Mouse (Mus musculus) midbrain, embryonic 10.5 days (tissue): ENCODE data around the gene Llgl2. TPM values are rescaled to one million over a fixed set of nuclear protein-coding genes. Genes with fewer than 3 reads are reported as not detected.
"Not testable (repeated sequence)": the region's sequence is repeated elsewhere in the genome, so short reads cannot be mapped to it uniquely, and the experiment has no call there.

ENCODE experiments used
- DNase-seq: peaks from one replicate; pipeline ENCODE4 v3.0.0-alpha.2; 2017; ENCODE audit warnings: low spot score
- H3K27ac ChIP-seq: fragments of 300-500 bp; sonication (generic); replicated peaks from 2 replicates; pipeline ENCODE4 v1.5.1; 2016; ENCODE audit warnings: mild to moderate bottlenecking
- H3K27me3 ChIP-seq: fragments of 300-500 bp; sonication (generic); 2 replicates; pipeline ENCODE4 v1.6.1; 2016; ENCODE audit warnings: low read depth, mild to moderate bottlenecking; ENCODE audit not compliant: poor library complexity, severe bottlenecking
- H3K36me3 ChIP-seq: fragments of 300-500 bp; sonication (generic); 2 replicates; pipeline ENCODE4 v1.6.1; 2016; ENCODE audit warnings: mild to moderate bottlenecking, moderate library complexity
- H3K4me1 ChIP-seq: fragments of 300-500 bp; sonication (generic); 2 replicates; pipeline ENCODE4 v1.6.1; 2016
- H3K4me3 ChIP-seq: fragments of 300-500 bp; sonication (generic); 2 replicates; pipeline ENCODE4 v1.5.1; 2016; ENCODE audit warnings: mild to moderate bottlenecking, moderate library complexity
- H3K9me3 ChIP-seq: fragments of 300-500 bp; sonication (generic); replicated peaks from 2 replicates; pipeline ENCODE4 v1.6.1; 2016; ENCODE audit warnings: mild to moderate bottlenecking
- whole genome bisulfite sequencing: fragments of 180-500 bp; shearing (Covaris S2); methylation state at CpG from one replicate; pipeline ENCODE4 v1.1.7; 2016; 5-methylcytosine and 5-hydroxymethylcytosine counted together
- polyA plus RNA-seq: library from polyadenylated mRNA; unstranded; fragments of >200 nt; fragmentation: Nextera tagmentation; extraction: Ambion mirVana; gene quantifications from 2 replicates; pipeline ENCODE4 v1.2.1, GENCODE M21; 2016

Llgl2 gene
- polyA plus RNA-seq, 1 experiment from 2014 or later: 5.9 TPM

DNA sequence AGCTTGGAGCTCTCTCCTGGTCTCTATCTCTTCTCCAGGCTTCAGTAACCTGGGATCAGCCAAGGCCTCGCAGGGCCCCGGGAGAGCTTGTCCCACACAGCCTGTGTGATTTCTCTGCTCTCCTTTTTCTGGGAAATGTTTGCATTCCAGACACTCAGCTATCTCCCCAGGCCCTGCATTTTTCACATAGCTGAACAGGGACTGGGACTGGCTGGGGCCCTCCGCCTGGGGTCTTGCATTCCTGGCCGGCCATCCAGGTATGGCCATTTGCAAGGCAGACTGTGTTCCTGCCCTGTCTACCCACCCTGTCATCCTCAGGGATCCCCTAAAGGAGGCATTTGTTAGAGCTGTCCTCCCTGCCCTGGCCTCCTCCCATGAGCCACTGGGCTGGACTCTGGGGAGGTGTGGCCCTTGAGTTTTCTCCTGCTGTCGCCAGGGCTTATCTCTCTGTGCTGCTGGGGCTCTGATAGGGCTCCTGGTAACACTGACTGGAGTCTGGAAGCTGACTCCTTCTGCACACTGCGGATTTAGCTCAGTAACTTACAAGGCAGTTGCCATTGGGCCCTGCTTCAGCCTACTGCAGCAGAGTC, 18.2 kb downstream of the Llgl2 start:
- Histone ChIP-seq H3K4me3 (no peak overlapping the region; the same call in 1 of the 2 replicates), H3K4me1 (peaks cover 49% of the 10 kb centered on the region), H3K27me3 (peaks cover 24% of the 10 kb centered on the region), H3K9me3 (no peaks in the 10 kb centered on the region), H3K27ac (peak overlapping the region; percentile 70), H3K36me3 (0 out of 2 replicates have a peak, but pooled peaks cover 6% of the 10 kb centered on the region)
- WGBS: 16% methylated on average over 6 of the region's 6 CpGs
- DNase-seq: peak; percentile 47

DNA sequence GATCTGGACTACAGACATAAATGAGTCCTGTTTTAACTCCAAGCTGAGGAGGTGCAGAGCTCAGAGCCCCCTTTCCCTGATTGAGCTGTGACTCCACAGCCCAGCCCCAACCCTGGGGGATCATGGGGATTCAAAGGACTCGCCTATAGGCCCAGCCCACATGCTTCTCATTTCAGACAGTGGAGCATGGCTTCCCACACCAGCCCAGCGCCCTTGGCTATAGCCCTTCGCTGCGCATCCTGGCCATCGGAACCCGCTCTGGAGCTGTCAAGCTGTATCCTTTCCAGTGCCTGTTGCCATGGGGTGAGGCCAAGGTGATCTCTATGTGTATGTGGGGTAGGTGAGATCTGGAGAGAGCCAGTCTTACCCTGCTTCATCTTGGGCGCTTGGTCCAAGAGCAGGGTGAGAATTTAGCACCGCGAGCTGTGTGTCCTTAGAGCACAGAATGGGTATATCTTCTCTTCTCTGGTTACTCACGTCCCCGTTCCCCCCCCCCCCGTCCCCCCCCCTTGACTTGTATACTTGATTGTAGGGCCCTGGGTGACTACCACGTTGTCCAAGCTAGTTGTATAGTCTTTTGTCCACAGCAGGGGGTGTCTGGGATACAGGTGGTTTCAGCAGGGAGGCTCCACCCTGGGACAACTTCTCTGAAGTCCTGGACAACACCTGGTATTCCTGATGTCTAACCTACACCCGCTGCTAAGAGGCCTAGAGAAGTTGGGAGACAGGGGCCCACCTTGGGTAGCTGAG, 19.5 kb downstream of the Llgl2 start:
- peaks cover 13% of the 10 kb centered on the region for H3K27me3 ChIP-seq
- 77% methylated on average over 12 of the region's 14 CpGs for WGBS

DNA sequence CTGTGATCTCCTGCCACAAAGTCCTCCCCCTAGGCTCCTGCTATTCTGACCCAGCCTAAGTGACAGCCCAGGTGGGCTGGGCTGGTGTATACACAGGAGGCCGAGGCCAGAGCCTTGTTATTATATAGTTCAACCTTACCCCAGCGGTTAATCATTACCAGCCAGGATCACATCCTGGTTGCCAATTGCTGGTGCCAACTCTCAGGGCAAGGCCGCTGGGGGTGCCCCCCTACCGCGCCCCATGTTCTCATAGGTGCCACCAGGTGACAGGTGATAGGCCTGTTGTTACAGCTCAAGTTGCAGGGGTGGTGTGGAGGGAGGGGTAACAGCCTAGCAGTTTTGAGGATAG, 20.0 kb downstream of the Llgl2 start:
- Histone ChIP-seq H3K4me1 (peaks cover 46% of the 10 kb centered on the region), H3K4me3 (no peak overlapping the region), H3K27me3 (peaks cover 7% of the 10 kb centered on the region), H3K27ac (0 out of 2 replicates have a peak overlapping the region, but pooled peaks have one; percentile 6), H3K36me3 (0 out of 2 replicates have a peak, but pooled peaks cover 6% of the 10 kb centered on the region), H3K9me3 (no peaks in the 10 kb centered on the region)
- DNase-seq: no peak
- WGBS: 86% methylated on average over 5 of the region's 5 CpGs

More for the DNA sequence above, 19.5 kb downstream of the Llgl2 start:
- Histone ChIP-seq H3K27ac (no peak overlapping the region; the same call in 1 of the 2 replicates), H3K4me3 (no peak overlapping the region), H3K4me1 (peaks cover 49% of the 10 kb centered on the region), H3K9me3 (no peaks in the 10 kb centered on the region), H3K36me3 (0 out of 2 replicates have a peak, but pooled peaks cover 6% of the 10 kb centered on the region)
- no peak for DNase-seq

- WGBS: 72% methylated on average over 8 of the region's 8 CpGs
- no peaks in the 10 kb centered on the region for H3K9me3 ChIP-seq
- 0 out of 2 replicates have a peak, but pooled peaks cover 6% of the 10 kb centered on the region for H3K36me3 ChIP-seq
- H3K4me1 ChIP-seq: peaks cover 42% of the 10 kb centered on the region
- peaks cover 4% of the 10 kb centered on the region for H3K27me3 ChIP-seq
- H3K4me3 ChIP-seq: no peak overlapping the region
- H3K27ac ChIP-seq: peak overlapping the region; percentile 6; the same call in 1 of the 2 replicates
- DNase-seq: no peak
These were observed 20.4 kb downstream of the Llgl2 start for GRCm38 (mm10) chr11:115844240-115844639.

DNA sequence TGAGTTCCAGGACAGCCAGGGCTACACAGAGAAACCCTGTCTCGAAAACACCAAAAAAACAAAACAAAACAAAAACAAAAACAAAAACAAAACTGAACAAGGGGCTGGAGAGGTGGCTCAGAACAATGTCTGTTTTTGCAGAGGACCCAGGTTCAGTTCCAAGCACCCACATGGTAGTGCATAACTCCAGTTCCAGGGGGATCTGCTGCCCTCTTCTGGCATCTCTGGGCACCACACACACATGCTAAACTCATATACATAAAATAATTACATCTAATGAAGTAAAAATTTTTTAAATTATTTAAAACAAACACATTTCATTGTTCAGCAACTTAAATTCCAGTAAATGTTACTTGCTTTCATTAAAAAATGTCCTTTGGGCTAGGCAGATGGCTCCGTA, 22.0 kb downstream of the Llgl2 start:
- Histone ChIP-seq H3K9me3 (no peaks in the 10 kb centered on the region), H3K36me3 (peaks cover 6% of the 10 kb centered on the region; the same call in 1 of the 2 replicates), H3K27ac (no peak overlapping the region), H3K4me1 (peaks cover 31% of the 10 kb centered on the region), H3K4me3 (no peak overlapping the region), H3K27me3 (no peaks in the 10 kb centered on the region)
- 94% methylated on average over 2 of the region's 2 CpGs for WGBS
- DNase-seq: no peak

GRCm38 (mm10) chr11:115854674-115855073, 30.8 kb downstream of the Llgl2 start:
- Histone ChIP-seq H3K4me3 (no peak overlapping the region), H3K27me3 (peaks cover 50% of the 10 kb centered on the region), H3K9me3 (no peaks in the 10 kb centered on the region), H3K36me3 (no peaks in the 10 kb centered on the region; the same call in 1 of the 2 replicates), H3K4me1 (peaks cover 22% of the 10 kb centered on the region), H3K27ac (0 out of 2 replicates have a peak overlapping the region, but pooled peaks have one; percentile 13)
- DNase-seq: no peak
- 75% methylated on average over 6 of the region's 6 CpGs for WGBS

- Histone ChIP-seq H3K4me1 (peaks cover 26% of the 10 kb centered on the region), H3K27me3 (peaks cover 74% of the 10 kb centered on the region)
- H3K9me3 ChIP-seq, H3K4me3 ChIP-seq, DNase-seq, H3K27ac ChIP-seq, H3K36me3 ChIP-seq: not testable (repeated sequence)
- 92% methylated on average over 4 of the region's 4 CpGs for WGBS
These were observed 33.3 kb downstream of the Llgl2 start for GRCm38 (mm10) chr11:115857146-115857545.

- Histone ChIP-seq H3K4me3 (peak overlapping the region; percentile 51), H3K9me3 (no peaks in the 10 kb centered on the region), H3K36me3 (no peaks in the 10 kb centered on the region), H3K27ac (0 out of 2 replicates have a peak overlapping the region, but pooled peaks have one; percentile 24), H3K4me1 (peaks cover 26% of the 10 kb centered on the region), H3K27me3 (peaks cover 81% of the 10 kb centered on the region)
- WGBS: 54% methylated on average over 13 of the region's 13 CpGs
- peak; percentile 26 for DNase-seq
These were observed 34.1 kb downstream of the Llgl2 start for GRCm38 (mm10) chr11:115857936-115858335.

DNA sequence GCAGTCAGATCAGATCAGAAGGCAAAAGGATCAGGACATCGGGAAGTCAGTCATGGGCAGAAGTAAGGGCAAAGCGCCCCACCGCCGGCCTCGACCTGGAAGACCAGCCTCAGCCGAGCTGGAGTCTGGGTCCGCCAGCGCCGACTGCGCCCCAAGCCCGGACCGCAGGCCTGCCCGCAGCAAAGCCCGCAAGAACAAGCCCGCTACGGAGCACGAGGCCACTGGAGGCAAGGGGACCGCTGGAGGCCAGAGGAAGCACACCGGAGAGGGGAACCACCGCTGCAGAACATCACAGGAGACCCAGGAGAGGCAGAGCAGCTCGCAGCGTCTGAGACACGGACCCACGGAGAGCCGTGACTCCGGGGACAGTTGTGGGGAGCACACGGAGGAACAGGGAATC, 34.5 kb downstream of the Llgl2 start, which contains the start of gene Myo15b:
Myo15b (plus strand) TSS at position 53 of the 400 bp plus-strand sequence.
- Histone ChIP-seq H3K36me3 (no peaks in the 10 kb centered on the region), H3K4me1 (peaks cover 26% of the 10 kb centered on the region), H3K4me3 (peak within 1 kb of the TSS; percentile 51), H3K9me3 (no peaks in the 10 kb centered on the region), H3K27me3 (peaks cover 81% of the 10 kb centered on the region), H3K27ac (peak within 1 kb of the TSS; percentile 59; the same call in 1 of the 2 replicates)
- DNase-seq: peak; percentile 39
- WGBS: 12% methylated on average over 27 of the region's 27 CpGs

DNA sequence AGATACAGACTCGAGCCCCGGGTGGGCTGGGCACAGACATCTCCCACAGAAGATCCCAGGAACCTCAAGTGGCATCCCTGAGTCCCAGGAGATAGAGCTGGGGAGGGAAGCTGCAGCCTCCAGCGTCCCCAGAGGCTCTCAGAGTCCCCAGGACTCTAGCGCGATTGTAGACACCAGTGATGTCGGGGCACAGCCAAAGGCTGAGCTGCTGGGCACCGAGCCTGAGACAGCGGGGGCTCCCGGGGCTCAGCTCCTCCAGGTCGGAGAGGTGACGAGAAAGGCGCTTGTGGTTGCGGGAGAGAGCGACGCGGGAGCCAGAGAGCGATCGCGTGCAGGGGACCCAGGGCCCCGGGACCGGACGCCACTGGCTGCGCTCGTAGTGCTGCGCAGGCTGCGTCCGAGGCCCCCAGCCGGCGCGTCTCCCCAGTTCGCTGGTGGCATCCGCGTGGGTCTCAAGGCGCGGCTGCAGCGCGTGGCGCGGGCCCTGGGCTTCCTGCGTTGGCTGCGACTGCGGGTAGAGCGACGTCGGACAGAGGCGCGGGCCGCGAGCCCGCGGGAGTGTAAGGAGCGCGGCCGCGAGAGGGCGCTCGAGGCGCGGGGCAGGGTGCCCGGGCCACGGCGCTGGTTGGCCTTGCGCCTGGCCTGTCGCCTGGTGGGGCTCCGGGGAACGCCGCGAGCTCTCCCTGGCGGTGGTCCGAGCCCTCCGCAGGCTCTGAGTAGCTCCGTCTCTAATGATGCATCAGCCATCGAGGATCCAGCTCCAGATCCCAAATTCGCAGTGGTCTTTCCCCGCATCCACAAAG, 35.5 kb downstream of the Llgl2 start:
- peak overlapping the region; percentile 51 for H3K4me3 ChIP-seq
- H3K27me3 ChIP-seq: peaks cover 81% of the 10 kb centered on the region
- DNase-seq: peak; percentile 87
- no peaks in the 10 kb centered on the region for H3K9me3 ChIP-seq
- peak overlapping the region; percentile 59; the same call in 1 of the 2 replicates for H3K27ac ChIP-seq
- no peaks in the 10 kb centered on the region for H3K36me3 ChIP-seq
- 3% methylated on average over 75 of the region's 75 CpGs for WGBS
- peaks cover 26% of the 10 kb centered on the region for H3K4me1 ChIP-seq

GRCm38 (mm10) chr11:115863895-115864294, 40.0 kb downstream of the Llgl2 start:
- 85% methylated on average over 8 of the region's 8 CpGs for WGBS
- DNase-seq: no peak
- no peaks in the 10 kb centered on the region for H3K36me3 ChIP-seq
- peaks cover 39% of the 10 kb centered on the region for H3K27me3 ChIP-seq
- H3K4me3 ChIP-seq: no peak overlapping the region
- H3K9me3 ChIP-seq: no peaks in the 10 kb centered on the region
- H3K4me1 ChIP-seq: peaks cover 27% of the 10 kb centered on the region
- H3K27ac ChIP-seq: no peak overlapping the region

DNA sequence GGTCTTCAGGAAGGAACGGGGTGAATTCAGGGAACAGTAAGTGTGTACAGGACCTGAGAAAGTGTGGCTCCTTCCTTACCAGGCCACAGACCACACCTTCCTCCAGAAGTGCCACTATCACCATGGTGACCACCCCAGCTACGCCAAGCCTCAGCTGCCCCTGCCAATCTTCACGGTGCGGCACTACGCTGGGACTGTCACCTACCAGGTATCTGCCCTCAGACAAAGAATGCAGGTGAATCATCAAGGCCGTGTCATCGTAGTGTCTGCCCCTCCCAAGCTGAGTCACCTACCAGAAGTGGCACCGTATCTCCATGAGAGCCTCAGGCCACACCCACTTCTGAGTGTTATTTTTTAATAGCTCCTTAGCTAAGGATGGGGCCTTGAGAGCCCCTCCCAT, 45.5 kb downstream of the Llgl2 start:
- Histone ChIP-seq H3K4me1 (peaks cover 20% of the 10 kb centered on the region), H3K4me3 (no peak overlapping the region), H3K27ac (no peak overlapping the region), H3K9me3 (no peaks in the 10 kb centered on the region), H3K36me3 (no peaks in the 10 kb centered on the region), H3K27me3 (no peaks in the 10 kb centered on the region)
- WGBS: 90% methylated on average over 8 of the region's 8 CpGs
- DNase-seq: no peak
